Mouse (Mus musculus): Measurements from ENCODE around the gene Rarb.

DNA sequence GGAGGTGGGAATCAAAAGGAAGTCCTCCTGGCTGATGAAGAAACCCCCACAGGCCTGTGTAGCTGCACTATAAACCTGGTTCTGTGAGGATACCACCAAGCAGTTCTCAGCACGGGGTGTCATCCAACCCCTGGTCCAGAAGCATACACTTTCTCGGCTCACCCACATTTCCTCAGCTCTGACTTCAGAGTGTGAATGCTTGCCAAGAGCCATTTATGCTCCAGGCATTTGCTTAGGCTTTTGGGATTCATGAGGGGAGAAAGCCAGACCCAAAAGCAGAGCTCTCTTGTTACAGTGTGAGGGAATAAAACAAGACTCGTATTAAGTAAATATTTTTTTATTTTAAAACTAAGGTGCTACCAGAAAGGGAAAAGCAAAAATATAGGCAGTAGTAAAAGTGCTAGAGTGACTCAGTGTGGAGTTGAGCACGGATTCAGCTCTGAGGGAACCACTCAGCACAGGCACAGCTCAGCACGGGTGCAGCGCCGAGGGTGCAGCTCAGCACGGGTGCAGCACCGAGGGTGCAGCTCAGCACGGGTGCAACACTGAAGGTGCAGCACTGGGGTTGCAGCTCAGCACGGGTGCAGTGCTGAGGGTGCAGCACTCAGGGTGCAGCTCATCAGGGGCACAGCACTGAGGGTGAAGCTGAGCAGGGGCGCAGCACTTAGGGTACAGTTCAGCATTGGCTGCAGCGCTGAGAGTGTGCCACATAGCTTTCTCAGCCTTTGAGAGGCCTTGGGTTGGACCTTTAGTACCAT is 77.8 kb downstream of the Rarb start:
- no peak for TF ChIP-seq CTCF (IDR thresholded peaks at IDR 0.05; ENCODE audit: extremely low read depth, insufficient read depth, low read length)
- TF ChIP-seq POLR2A (IDR thresholded peaks at IDR 0.05; ENCODE audit: extremely low read depth, insufficient read depth, low read length): no peak

Measured in cortical plate, adult 2 months (tissue).